Mouse (Mus musculus): ENCODE data around the gene 9030025P20Rik.
A peak's percentile ranks its signal among the peaks of the same experiment; 100 is the strongest.
"Not testable (repeated sequence)": the region's sequence is repeated elsewhere in the genome, so short reads cannot be mapped to it uniquely, and the experiment has no call there.

9030025P20Rik gene

GRCm38 (mm10) chr17:14990116-14990702, 11.9 kb downstream of the 9030025P20Rik start:
- peak; percentile 9 to 21 for DNase-seq (ENCODE audit: low spot score in 2 of 2)

- not testable (repeated sequence) for DNase-seq (ENCODE audit: low spot score in 2 of 2)
These were observed 14.4 kb downstream of the 9030025P20Rik start for GRCm38 (mm10) chr17:14992522-14993138.

- DNase-seq (ENCODE audit: low spot score in 2 of 2), result not testable (repeated sequence)
These were observed 15.0 kb downstream of the 9030025P20Rik start for GRCm38 (mm10) chr17:14993139-14993832.

GRCm38 (mm10) chr17:14994140-14994539, 15.9 kb downstream of the 9030025P20Rik start:
- not testable (repeated sequence) for DNase-seq (ENCODE audit: low spot score in 2 of 2)

- DNase-seq (ENCODE audit: low spot score in 2 of 2), result not testable (repeated sequence)
These were observed 21.8 kb downstream of the 9030025P20Rik start for GRCm38 (mm10) chr17:15000047-15000446.

GRCm38 (mm10) chr17:15009088-15009487, 30.8 kb downstream of the 9030025P20Rik start:
- DNase-seq (ENCODE audit: low spot score in 2 of 2), result not testable (repeated sequence)

GRCm38 (mm10) chr17:15009706-15010413, 31.6 kb downstream of the 9030025P20Rik start, which contains the start of gene Gm3435:
Gene Gm3435 (plus strand): TSS chr17:15010176.
- not testable (repeated sequence) for DNase-seq (ENCODE audit: low spot score in 2 of 2)

GRCm38 (mm10) chr17:15021503-15022220, 43.4 kb downstream of the 9030025P20Rik start:
- peak; percentile 39 to 56 for DNase-seq (ENCODE audit: low spot score in 2 of 2)

GRCm38 (mm10) chr17:15023878-15024492, 45.7 kb downstream of the 9030025P20Rik start:
- not testable (repeated sequence) for DNase-seq (ENCODE audit: low spot score in 2 of 2)

- not testable (repeated sequence) for DNase-seq (ENCODE audit: low spot score in 2 of 2)
These were observed 46.4 kb downstream of the 9030025P20Rik start for GRCm38 (mm10) chr17:15024502-15025193.

GRCm38 (mm10) chr17:15025513-15025912, 47.2 kb downstream of the 9030025P20Rik start:
- not testable (repeated sequence) for DNase-seq (ENCODE audit: low spot score in 2 of 2)

- DNase-seq (ENCODE audit: low spot score in 2 of 2), result not testable (repeated sequence)
These were observed 53.1 kb downstream of the 9030025P20Rik start for GRCm38 (mm10) chr17:15031414-15031813.

- not testable (repeated sequence) for DNase-seq (ENCODE audit: low spot score in 2 of 2)
These were observed 62.2 kb downstream of the 9030025P20Rik start for GRCm38 (mm10) chr17:15040455-15040854.
